Mouse (Mus musculus) cerebellum, adult 2 months (tissue): ENCODE data around the gene BC051019. TPM values are rescaled to one million over a fixed set of nuclear protein-coding genes. Genes with fewer than 3 reads are reported as not detected.

Experiments used
- DNase-seq, 2 experiments: peaks; one replicate each; pipeline ENCODE4 v3.0.0; 2021
- H3K27ac ChIP-seq: fragments of 200-500 bp; 2 replicates; pipeline ENCODE4 v1.5.1; 2012; ENCODE audit warnings: low read length, control low read depth, inconsistent platforms; ENCODE audit not compliant: insufficient read depth
- H3K27me3 ChIP-seq: fragments of 200-500 bp; 2 replicates; pipeline ENCODE4 v1.6.1; 2012; ENCODE audit warnings: inconsistent platforms, mild to moderate bottlenecking, low read length, moderate library complexity; ENCODE audit not compliant: control insufficient read depth, insufficient read depth
- H3K4me1 ChIP-seq: fragments of 200-500 bp; 2 replicates; pipeline ENCODE4 v1.6.1; 2011; ENCODE audit warnings: low read length; ENCODE audit not compliant: control insufficient read depth, insufficient read depth
- H3K4me3 ChIP-seq: fragments of 200-500 bp; replicated peaks from 2 replicates; pipeline ENCODE3; 2011; ENCODE audit warnings: mild to moderate bottlenecking, low read depth, low read length, control low read depth; ENCODE audit not compliant: insufficient read depth
- CTCF ChIP-seq: fragments of 200-500 bp; IDR thresholded peaks from 2 replicates; pipeline ENCODE4 v1.5.1; 2011; ENCODE audit warnings: low read depth, mild to moderate bottlenecking, control low read depth, low read length, moderate library complexity, borderline replicate concordance; ENCODE audit not compliant: insufficient read depth
- POLR2A ChIP-seq: fragments of 200-500 bp; IDR thresholded peaks from 2 replicates; pipeline ENCODE4 v1.6.1; 2011; ENCODE audit warnings: low read length, control low read depth, borderline replicate concordance; ENCODE audit not compliant: insufficient read depth
- WGBS: fragments of 180-500 bp; shearing (Covaris S2); methylation state at CpG from one replicate; pipeline ENCODE4 v1.1.7; 2018; 5-methylcytosine and 5-hydroxymethylcytosine counted together
- polyA plus RNA-seq: library from polyadenylated mRNA; depleted of rRNA; stranded (reverse); fragments of >200 nt; gene quantifications from 2 replicates; pipeline ENCODE4 v1.2.3, GENCODE M21; 2012

BC051019 gene
- polyA plus RNA-seq, 1 experiment, result 0.20 TPM

DNA sequence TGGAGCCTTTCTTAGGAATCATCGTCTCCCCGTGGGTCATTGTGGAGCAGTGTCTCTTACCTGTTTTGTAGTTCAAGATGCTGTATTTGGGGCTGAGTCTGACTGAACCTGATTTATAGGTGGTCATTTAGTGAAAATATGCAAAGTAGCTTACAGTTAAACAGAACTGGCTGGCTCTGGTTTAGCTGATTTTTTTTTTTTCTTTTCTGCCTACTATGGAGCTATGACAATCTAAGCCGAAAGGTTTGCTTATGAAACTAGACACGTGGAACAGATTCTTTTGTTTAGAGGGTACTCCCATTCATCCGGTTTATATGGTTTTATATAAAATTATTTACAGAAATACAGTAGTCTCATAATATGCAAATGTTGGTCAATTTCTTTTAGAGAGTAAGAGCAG is 8.0 kb upstream of the BC051019 start, which contains the start of gene Ascl3:
Gene Ascl3 (minus strand): TSS at position 101 of the 400 bp plus-strand sequence.
- TF ChIP-seq CTCF, result no peak
- Histone ChIP-seq H3K27ac (no peak within 1 kb of the TSS), H3K4me3 (no peak within 1 kb of the TSS), H3K4me1 (no peaks in the 10 kb centered on the region), H3K27me3 (no peaks in the 10 kb centered on the region)
- 94% methylated on average over 5 of the region's 5 CpGs for WGBS
- DNase-seq, result no peak

DNA sequence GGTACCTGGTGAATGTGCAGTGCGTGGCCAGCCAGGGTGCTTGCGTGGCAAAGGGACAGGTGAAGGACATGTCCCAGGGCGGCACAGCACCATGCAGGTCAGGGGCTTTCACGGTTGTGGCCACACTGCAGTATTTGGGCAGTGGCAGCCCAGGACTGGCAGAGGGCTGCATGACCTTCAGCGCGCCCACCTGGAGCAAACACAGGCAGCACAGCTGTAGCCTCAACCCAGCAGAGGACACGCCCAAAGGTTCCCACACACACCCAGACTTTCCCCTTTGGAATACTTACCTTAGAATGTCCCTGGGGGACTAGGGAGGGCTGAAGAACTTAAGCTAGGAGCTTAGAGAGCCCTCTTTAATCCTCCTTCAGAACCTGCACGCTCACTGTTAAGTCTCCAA is 536 bp downstream of the BC051019 start:
- H3K4me1 ChIP-seq, result no peaks in the 10 kb centered on the region
- no peak overlapping the region for H3K4me3 ChIP-seq
- H3K27ac ChIP-seq, result no peak overlapping the region
- no peaks in the 10 kb centered on the region for H3K27me3 ChIP-seq
- TF ChIP-seq CTCF (no peak), POLR2A (no peak)
- no peak for DNase-seq
- 94% methylated on average over 8 of the region's 8 CpGs for WGBS

DNA sequence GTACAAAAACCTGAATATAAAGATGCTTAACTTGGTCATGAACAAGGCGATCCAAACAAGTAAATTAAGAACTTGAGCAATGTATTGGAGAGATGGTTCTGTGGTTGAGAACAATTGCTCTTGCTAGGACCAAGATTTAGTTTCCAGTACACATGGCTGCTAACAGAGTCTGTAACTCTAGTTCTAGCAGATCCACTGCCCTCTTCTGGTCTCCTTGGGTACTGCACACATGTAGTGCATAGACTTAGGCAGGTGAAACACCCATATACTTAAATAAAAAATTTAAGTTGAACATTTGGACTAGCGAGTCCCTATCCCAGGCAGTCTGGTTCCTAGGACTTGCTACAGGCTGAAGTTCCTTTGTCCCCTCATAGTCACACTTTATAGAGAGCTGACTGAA is 1.0 kb downstream of the BC051019 start:
- no peak for TF ChIP-seq CTCF
- TF ChIP-seq POLR2A, result no peak
- no peaks in the 10 kb centered on the region for H3K4me1 ChIP-seq
- H3K4me3 ChIP-seq, result no peak overlapping the region
- no peak overlapping the region for H3K27ac ChIP-seq
- over 99% methylated on average over 2 of the region's 2 CpGs for WGBS
- DNase-seq, result no peak
- no peaks in the 10 kb centered on the region for H3K27me3 ChIP-seq

DNA sequence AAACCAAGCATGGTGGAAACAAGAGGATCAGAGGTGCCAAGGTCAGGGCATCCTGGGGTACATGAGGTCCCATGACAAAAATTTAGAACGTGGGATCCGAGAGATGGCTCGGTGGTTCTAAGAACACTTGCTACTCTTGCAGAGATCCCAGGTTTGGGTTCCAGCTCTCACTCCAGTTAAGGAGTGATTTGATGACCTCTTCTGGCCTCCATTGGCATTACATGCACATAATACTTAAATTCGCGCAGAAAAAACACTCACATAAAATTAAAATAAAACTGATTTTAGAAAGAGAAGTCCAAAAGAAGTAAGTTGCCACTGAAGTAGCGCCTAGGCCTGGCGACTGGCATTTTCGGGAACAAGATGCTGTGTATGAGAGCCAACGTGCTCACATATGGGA is 4.4 kb downstream of the BC051019 start:
- H3K4me1 ChIP-seq, result no peaks in the 10 kb centered on the region
- H3K4me3 ChIP-seq, result no peak overlapping the region
- no peaks in the 10 kb centered on the region for H3K27me3 ChIP-seq
- TF ChIP-seq POLR2A, result no peak
- TF ChIP-seq CTCF, result no peak; the same call in 1 of the 2 replicates
- WGBS, result 51% methylated on average over 9 of the region's 9 CpGs
- no peak overlapping the region for H3K27ac ChIP-seq
- peak in 1 of 2 experiments; percentile 29 for DNase-seq

DNA sequence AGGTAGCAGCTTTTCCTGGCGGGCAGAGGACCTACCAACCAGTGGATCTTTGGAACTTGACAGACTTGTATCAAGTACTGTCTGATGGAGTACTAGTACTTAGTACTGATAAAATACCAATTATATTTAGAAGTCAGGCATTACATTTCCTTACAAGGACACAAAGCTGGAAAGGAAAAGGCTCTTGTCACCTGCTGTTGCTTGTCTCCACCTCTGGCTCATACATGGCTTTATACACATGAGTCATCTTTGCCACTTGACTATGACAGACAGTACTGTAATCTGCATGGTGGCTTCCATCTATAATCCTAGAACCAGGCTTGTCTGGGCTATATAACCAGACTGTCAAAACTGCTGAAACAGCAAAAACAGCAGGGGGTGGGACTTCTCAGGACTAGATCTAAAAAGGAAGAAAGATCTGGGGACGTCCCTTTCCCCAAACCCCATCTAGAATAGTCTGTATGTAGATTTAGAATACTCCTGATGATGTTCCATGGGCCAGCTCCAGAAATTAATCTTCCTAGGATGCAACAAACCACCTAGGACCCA is 10.1 kb downstream of the BC051019 start:
- Histone ChIP-seq H3K27ac (no peak overlapping the region), H3K4me1 (no peaks in the 10 kb centered on the region), H3K27me3 (no peaks in the 10 kb centered on the region), H3K4me3 (no peak overlapping the region)
- 85% methylated on average over 2 of the region's 2 CpGs for WGBS
- TF ChIP-seq CTCF (no peak), POLR2A (no peak)
- no peak for DNase-seq

- WGBS, result 91% methylated on average over 7 of the region's 7 CpGs
- no peaks in the 10 kb centered on the region for H3K27me3 ChIP-seq
- TF ChIP-seq CTCF (no peak), POLR2A (no peak)
- no peaks in the 10 kb centered on the region for H3K4me1 ChIP-seq
- no peak overlapping the region for H3K27ac ChIP-seq
- H3K4me3 ChIP-seq, result no peak overlapping the region
- DNase-seq, result no peak
Observed at GRCm38 (mm10) chr7:109712198-109712597, 11.5 kb downstream of the BC051019 start.

- H3K27me3 ChIP-seq, result no peaks in the 10 kb centered on the region
- TF ChIP-seq CTCF (no peak), POLR2A (no peak)
- H3K4me1 ChIP-seq, result peaks cover 3% of the 10 kb centered on the region; the same call in 1 of the 2 replicates
- H3K4me3 ChIP-seq, result no peak overlapping the region
- 89% methylated on average over 1 of the region's 1 CpGs for WGBS
- no peak for DNase-seq
- no peak overlapping the region for H3K27ac ChIP-seq
Observed at GRCm38 (mm10) chr7:109710069-109710468, 13.6 kb downstream of the BC051019 start.

DNA sequence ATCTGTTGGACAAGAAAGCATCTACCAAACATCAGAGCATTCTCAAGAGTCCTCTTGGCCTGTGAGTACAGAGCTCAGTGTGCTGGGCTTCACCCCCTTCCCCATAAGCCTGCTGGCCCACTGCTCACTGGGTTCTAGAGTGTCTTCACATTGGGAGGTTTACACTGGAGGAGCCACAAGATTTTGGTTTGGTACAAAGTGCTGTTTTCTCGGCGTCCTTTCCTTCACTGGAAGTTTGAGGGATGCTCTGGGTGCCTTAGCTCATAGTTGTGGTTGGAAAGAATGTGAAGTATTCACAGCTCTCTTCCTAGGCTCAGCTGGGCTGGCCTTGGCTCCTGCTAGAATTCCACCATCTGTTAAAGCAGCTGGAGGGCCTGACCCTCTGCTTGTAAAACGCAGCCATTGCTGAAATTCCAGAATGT is 14.7 kb downstream of the BC051019 start:
- Histone ChIP-seq H3K4me3 (no peak overlapping the region), H3K4me1 (peaks cover 3% of the 10 kb centered on the region; the same call in 1 of the 2 replicates), H3K27ac (no peak overlapping the region), H3K27me3 (no peaks in the 10 kb centered on the region)
- TF ChIP-seq CTCF (no peak), POLR2A (no peak)
- peak in 1 of 2 experiments; percentile 12 for DNase-seq
- 49% methylated on average over 3 of the region's 3 CpGs for WGBS
